Mouse (Mus musculus) lung, postnatal 4 days (tissue): ENCODE measurements at regions not wholly inside any gene's neighbourhood (a gene's known extent, or its start where the extent isn't known, plus 50 kb on each side); places are given as distances from the start of the nearest gene placed in this dataset.
A peak's percentile ranks its signal among the peaks of the same experiment; 100 is the strongest.

ENCODE experiments used
- DNase-seq, 2 experiments: peaks; one replicate each; pipeline ENCODE4 v3.0.0; 2021

GRCm38 (mm10) chr8:26816977-26817376, 160.1 kb upstream of the Zfp703 start:
- DNase-seq: no peak

GRCm38 (mm10) chr8:26824189-26824941, 152.8 kb upstream of the Zfp703 start:
- no peak for DNase-seq

GRCm38 (mm10) chr8:26828311-26828909, 148.7 kb upstream of the Zfp703 start:
- peak in 1 of 2 experiments; percentile 51 for DNase-seq

- peak in 1 of 2 experiments; percentile 36 for DNase-seq
These were observed 147.8 kb upstream of the Zfp703 start for GRCm38 (mm10) chr8:26829313-26829712.

- no peak for DNase-seq
These were observed 146.0 kb upstream of the Zfp703 start for GRCm38 (mm10) chr8:26831148-26831547.

GRCm38 (mm10) chr8:26831790-26832189, 145.3 kb upstream of the Zfp703 start:
- no peak for DNase-seq

- DNase-seq: no peak
These were observed 144.6 kb upstream of the Zfp703 start for GRCm38 (mm10) chr8:26832546-26832945.

- peak; percentile 42 to 81 for DNase-seq
These were observed 143.8 kb upstream of the Zfp703 start for GRCm38 (mm10) chr8:26833297-26833696.

- no peak for DNase-seq
These were observed 143.3 kb upstream of the Zfp703 start for GRCm38 (mm10) chr8:26833784-26834183.

GRCm38 (mm10) chr8:26834604-26835003, 142.5 kb upstream of the Zfp703 start:
- DNase-seq: no peak

- DNase-seq: no peak
These were observed 142.0 kb upstream of the Zfp703 start for GRCm38 (mm10) chr8:26835076-26835475.

GRCm38 (mm10) chr8:26835616-26836015, 141.5 kb upstream of the Zfp703 start:
- DNase-seq: no peak

GRCm38 (mm10) chr8:26836552-26836951, 140.6 kb upstream of the Zfp703 start:
- DNase-seq: no peak

- no peak for DNase-seq
These were observed 136.8 kb upstream of the Zfp703 start for GRCm38 (mm10) chr8:26840286-26840685.

GRCm38 (mm10) chr8:26840745-26841680, 136.1 kb upstream of the Zfp703 start:
- DNase-seq: no peak

GRCm38 (mm10) chr8:26843714-26844113, 133.4 kb upstream of the Zfp703 start:
- no peak for DNase-seq

- DNase-seq: no peak
These were observed 132.9 kb upstream of the Zfp703 start for GRCm38 (mm10) chr8:26844132-26844808.

- DNase-seq: no peak
These were observed 132.3 kb upstream of the Zfp703 start for GRCm38 (mm10) chr8:26844809-26845143.

- no peak for DNase-seq
These were observed 131.5 kb upstream of the Zfp703 start for GRCm38 (mm10) chr8:26845481-26846194.

GRCm38 (mm10) chr8:26847009-26847408, 130.1 kb upstream of the Zfp703 start:
- DNase-seq: no peak

- DNase-seq: peak in 1 of 2 experiments; percentile 50
These were observed 128.9 kb upstream of the Zfp703 start for GRCm38 (mm10) chr8:26848098-26848772.
